Mouse (Mus musculus): ENCODE results near the gene Mdm4.

Gene Mdm4

GRCm38 (mm10) chr1:132915849-132916493, 114.4 kb downstream of the Mdm4 start:
- in situ Hi-C loops (cut with MboI; ENCODE audit: unreplicated experiment in 2 of 2) = no loop called here

DNA sequence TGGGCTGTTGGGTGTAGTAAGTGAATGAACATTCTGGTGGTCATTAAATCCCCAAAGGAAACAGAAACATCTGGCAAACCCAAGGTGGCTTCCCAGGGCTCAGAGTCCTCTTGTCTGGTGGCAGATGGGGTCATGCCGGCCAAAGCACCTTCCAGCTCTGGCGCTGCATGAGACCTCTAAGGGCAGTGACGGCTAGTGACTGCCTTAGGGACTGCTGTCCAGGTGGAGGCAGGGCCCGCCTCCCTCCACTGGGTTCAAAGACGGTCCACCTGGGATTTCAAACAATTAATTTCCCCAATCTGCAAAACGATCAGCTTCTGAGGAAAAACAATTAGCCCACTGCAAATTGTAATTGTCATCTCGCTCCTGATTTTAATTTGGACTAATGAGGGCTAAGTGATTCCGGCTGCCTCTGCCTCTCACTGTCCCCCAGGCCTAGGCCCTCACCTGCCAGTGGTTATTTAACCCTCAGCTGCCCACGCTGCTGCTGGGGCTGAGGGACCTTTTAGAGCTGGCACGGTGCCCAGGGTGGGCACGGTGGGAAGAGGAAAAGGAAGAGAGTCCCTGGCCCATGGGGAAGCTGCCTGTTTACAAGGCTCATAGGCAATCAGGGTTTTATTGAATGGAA, 119.8 kb downstream of the Mdm4 start:
- in situ Hi-C loops (cut with MboI; ENCODE audit: unreplicated experiment in 2 of 2) = no loop called here

GRCm38 (mm10) chr1:132909951-132910350, 120.4 kb downstream of the Mdm4 start:
- in situ Hi-C loops (cut with MboI; ENCODE audit: unreplicated experiment in 2 of 2) = no loop called here
